Comparison of ENCODE assay signal across 15 mouse cellular contexts in genomic region chr4:45517399-45517798, GRCm38 (mm10). TPM values are rescaled to one million over a fixed set of nuclear protein-coding genes. Genes with fewer than 3 reads are reported as not detected.
DNase-seq lines count a peak whose midpoint lies in the region; ATAC-seq lines count a peak whose summit lies in the region.
"Had no signal": no experiment of that assay in that cellular context is flagged by ENCODE, and none has a peak within 500 bp of the region (broad histone marks: within the 10 kb centered on the region; RNA-seq: fewer than 3 reads in every experiment).

No protein-coding gene starts in this region.

- WGBS in hindbrain, embryonic 10.5 days: 45% methylated on average over 4 of the region's 4 CpGs
- 41% methylated on average over 4 of the region's 4 CpGs for WGBS in hindbrain, embryonic 14.5 days

- DNase-seq in heart, adult 11 months: peak; percentile 94
- no peak for DNase-seq in heart, adult 9 months (ENCODE audit: low spot score in 2 of 2)
- DNase-seq in hindbrain, embryonic 10.5 days (ENCODE audit: low spot score): no peak
- no peak for DNase-seq in hindbrain, embryonic 14.5 days (ENCODE audit: low spot score)
- DNase-seq in adipocyte (ENCODE audit: low spot score): peak; percentile 78
- DNase-seq in retina, postnatal 1 day: no peak
- DNase-seq: cerebellum, adult 8-10 months; gastrocnemius, postnatal 10 days; lung, postnatal 14 days; thymus, adult 18-20 months had no signal

- H3K4me2 ChIP-seq in hindbrain, embryonic 14.5 days (replicated peaks): no peak overlapping the region
- H3K4me2 ChIP-seq: embryonic facial prominence, embryonic 13.5 days had no signal

- no peak for ATAC-seq in hindbrain, embryonic 14.5 days (ENCODE audit: low FRiP score)
- no peak for ATAC-seq in monocyte, adult 5-6 weeks (replicated peaks; ENCODE audit: insufficient number of reproducible peaks, low FRiP score, low TSS enrichment, poor library complexity, severe bottlenecking)

- H3K27ac ChIP-seq in hindbrain, embryonic 10.5 days: peak overlapping the region; percentile 20; the same call in 1 of the 2 replicates
- no peak overlapping the region for H3K27ac ChIP-seq in hindbrain, embryonic 14.5 days
- H3K27ac ChIP-seq in brown adipose tissue, adult 24 weeks (replicated peaks; ENCODE audit: low read depth, low read length): peak overlapping the region; percentile 75
- H3K27ac ChIP-seq: embryonic facial prominence, embryonic 13.5 days; liver, embryonic 14.5 days had no signal

- no peak overlapping the region for H3K4me3 ChIP-seq in hindbrain, embryonic 10.5 days
- H3K4me3 ChIP-seq in hindbrain, embryonic 14.5 days (replicated peaks; ENCODE audit: low read length): no peak overlapping the region
- H3K4me3 ChIP-seq in brown adipose tissue, adult 24 weeks (ENCODE audit: insufficient read depth, low read depth, low read length): no peak overlapping the region
- H3K4me3 ChIP-seq: embryonic facial prominence, embryonic 13.5 days; megakaryocyte, embryonic 14.5 days had no signal

- no peak overlapping the region for H3K9ac ChIP-seq in hindbrain, embryonic 14.5 days
- H3K9ac ChIP-seq: embryonic facial prominence, embryonic 13.5 days; liver, embryonic 14.5 days had no signal

- H3K36me3 ChIP-seq in hindbrain, embryonic 10.5 days: no peaks in the 10 kb centered on the region
- H3K36me3 ChIP-seq in hindbrain, embryonic 14.5 days (replicated peaks; ENCODE audit: control insufficient read depth, insufficient read depth): no peaks in the 10 kb centered on the region
- H3K36me3 ChIP-seq: embryonic facial prominence, embryonic 13.5 days had no signal

- no peaks in the 10 kb centered on the region for H3K9me3 ChIP-seq in hindbrain, embryonic 10.5 days
- no peaks in the 10 kb centered on the region for H3K9me3 ChIP-seq in hindbrain, embryonic 14.5 days (ENCODE audit: control insufficient read depth, low read length)
- H3K9me3 ChIP-seq: embryonic facial prominence, embryonic 13.5 days; megakaryocyte, embryonic 14.5 days had no signal

- peaks cover 75% of the 10 kb centered on the region for H3K4me1 ChIP-seq in hindbrain, embryonic 10.5 days (replicated peaks)
- peaks cover 19% of the 10 kb centered on the region for H3K4me1 ChIP-seq in hindbrain, embryonic 14.5 days (replicated peaks; ENCODE audit: control insufficient read depth, insufficient read depth, low read length)
- peaks cover 75% of the 10 kb centered on the region for H3K4me1 ChIP-seq in brown adipose tissue, adult 24 weeks (ENCODE audit: control insufficient read depth, insufficient read depth, insufficient read length, low read length)

- H3K27me3 ChIP-seq in hindbrain, embryonic 10.5 days (ENCODE audit: insufficient read depth, poor library complexity, severe bottlenecking): peaks cover 46% of the 10 kb centered on the region
- H3K27me3 ChIP-seq in hindbrain, embryonic 14.5 days (ENCODE audit: control insufficient read depth, insufficient read depth, low read length): no peaks in the 10 kb centered on the region
- H3K27me3 ChIP-seq: embryonic facial prominence, embryonic 13.5 days had no signal

RNA-seq across cellular contexts. Expression of gene Shb, which starts 14.9 kb away (rescaled TPM):
- 3.2 and 3.7 TPM in 2 replicates for polyA plus RNA-seq in hindbrain, embryonic 10.5 days (2016; fragmentation: Nextera tagmentation; extraction: Ambion mirVana)
- 8.7 and 9.9 TPM in 2 replicates for polyA plus RNA-seq in hindbrain, embryonic 14.5 days (2014; fragmentation: Nextera tagmentation; extraction: Ambion mirVana)
- 17.1 and 23.1 TPM in 2 replicates for polyA plus RNA-seq in brown adipose tissue, adult 24 weeks (2012; ENCODE audit: insufficient read depth, insufficient read length, missing spikeins)
- total RNA-seq in monocyte, adult 5-6 weeks (2017): 1.0 to 3.3 TPM (median 1.1 TPM) in 3 replicates

Comparison
In these comparisons a context has a peak if more than half of its experiments do, and no peak if none do; other contexts are left out.
1. DNase-seq: peak in heart, adult 11 months (single experiment) and adipocyte (single experiment); none in heart, adult 9 months (0 of 2), hindbrain, embryonic 10.5 days (single experiment), hindbrain, embryonic 14.5 days (single experiment) and retina, postnatal 1 day (single experiment).